ENCODE assay signal across 18 mouse cellular contexts in genomic region chr12:99544262-99545128, GRCm38 (mm10). TPM values are rescaled to one million over a fixed set of nuclear protein-coding genes. Genes with fewer than 3 reads are reported as not detected.
DNase-seq lines count a peak whose midpoint lies in the region; ATAC-seq lines count a peak whose summit lies in the region.
"Had no signal": no experiment of that assay in that cellular context is flagged by ENCODE, and none has a peak within 500 bp of the region (broad histone marks: within the 10 kb centered on the region; RNA-seq: fewer than 3 reads in every experiment).

No protein-coding gene starts in this region.

- peak overlapping the region; percentile 45 for H3K4me2 ChIP-seq in heart, embryonic 11.5 days
- H3K4me2 ChIP-seq: embryonic facial prominence, embryonic 12.5 days; hindbrain, embryonic 15.5 days; kidney, embryonic 15.5 days had no signal

- ATAC-seq in heart, embryonic 11.5 days (replicated peaks; ENCODE audit: insufficient number of reproducible peaks, low FRiP score, low TSS enrichment): no peak
- peak; percentile 63 for ATAC-seq in inflammation-experienced regulatory T-cells, adult 6 months
- ATAC-seq: Patski had no signal

- H3K27ac ChIP-seq in heart, embryonic 11.5 days (ENCODE audit: low read depth, low read length): no peak overlapping the region
- H3K27ac ChIP-seq: embryonic facial prominence, embryonic 12.5 days; hindbrain, embryonic 15.5 days; kidney, embryonic 15.5 days; midbrain, embryonic 10.5 days had no signal

- no peak overlapping the region for H3K4me3 ChIP-seq in heart, embryonic 11.5 days (ENCODE audit: low read depth, low read length)
- H3K4me3 ChIP-seq: embryonic facial prominence, embryonic 12.5 days; hindbrain, embryonic 15.5 days; kidney, embryonic 15.5 days; midbrain, embryonic 10.5 days; myocyte had no signal

- no peak for DNase-seq in heart, postnatal 10 days
- DNase-seq in spleen, postnatal 36 days (ENCODE audit: low spot score in 2 of 2): peak; percentile 60 to 65
- DNase-seq in spleen, postnatal 10 days (ENCODE audit: low spot score in 2 of 2): no peak
- peak; percentile 71 for DNase-seq in splenic B cell, adult 2 months (ENCODE audit: low read depth, low spot score)
- DNase-seq in kidney, postnatal 4 days: no peak
- DNase-seq in right cerebral cortex, postnatal 10 days (ENCODE audit: low spot score in 2 of 2): no peak
- DNase-seq: cerebellum, postnatal 25 days; lung, adult 2 months; right cerebral cortex, postnatal 4 days; thymus, adult 2 months had no signal

- H3K9ac ChIP-seq in heart, embryonic 11.5 days (ENCODE audit: low read depth, low read length): no peak overlapping the region
- H3K9ac ChIP-seq: embryonic facial prominence, embryonic 12.5 days; hindbrain, embryonic 15.5 days; kidney, embryonic 15.5 days had no signal

- H3K36me3 ChIP-seq in heart, embryonic 11.5 days (ENCODE audit: control insufficient read depth, insufficient read depth, low read length): no peaks in the 10 kb centered on the region
- no peaks in the 10 kb centered on the region for H3K36me3 ChIP-seq in splenic B cell, adult 2 months (ENCODE audit: control insufficient read depth, insufficient read depth, low read length, poor library complexity, severe bottlenecking)
- H3K36me3 ChIP-seq: embryonic facial prominence, embryonic 12.5 days; hindbrain, embryonic 15.5 days; kidney, embryonic 15.5 days had no signal

- no peaks in the 10 kb centered on the region for H3K27me3 ChIP-seq in heart, embryonic 11.5 days (ENCODE audit: control insufficient read depth, insufficient read depth, low read length)
- no peaks in the 10 kb centered on the region for H3K27me3 ChIP-seq in splenic B cell, adult 2 months (ENCODE audit: control insufficient read depth, insufficient read depth, low read length, poor library complexity, severe bottlenecking)
- H3K27me3 ChIP-seq: embryonic facial prominence, embryonic 12.5 days; hindbrain, embryonic 15.5 days; kidney, embryonic 15.5 days; Patski had no signal

- intact Hi-C loops in heart, postnatal 10 days (cut with DNase I): loop anchor here (2.0 kb wide), 1 partner anchor 14 kb away; no protein-coding TSS in a partner anchor

- 0 out of 2 replicates have a peak, but pooled peaks cover 5% of the 10 kb centered on the region for H3K4me1 ChIP-seq in heart, embryonic 11.5 days (ENCODE audit: control insufficient read depth, insufficient read depth, low read length)
- H3K4me1 ChIP-seq: embryonic facial prominence, embryonic 12.5 days; hindbrain, embryonic 15.5 days; midbrain, embryonic 10.5 days had no signal

- 56% methylated on average over 15 of the region's 15 CpGs for WGBS in heart, embryonic 11.5 days (ENCODE audit: insufficient replicate concordance)

- no peaks in the 10 kb centered on the region for H3K9me3 ChIP-seq in heart, embryonic 11.5 days (replicated peaks; ENCODE audit: control insufficient read depth, low read length)
- H3K9me3 ChIP-seq: embryonic facial prominence, embryonic 12.5 days; hindbrain, embryonic 15.5 days; kidney, embryonic 15.5 days; midbrain, embryonic 10.5 days had no signal

RNA-seq across cellular contexts. Expression of gene Foxn3, which starts 18.9 kb away (rescaled TPM):
- polyA plus RNA-seq in heart, embryonic 11.5 days (2014; fragmentation: Nextera tagmentation; extraction: Ambion mirVana): 68.7 and 75.5 TPM in 2 replicates
- 100 to 1,000 TPM; 128 to 143 TPM for total RNA-seq in heart, postnatal 10 days (2021)
- polyA plus RNA-seq in inflammation-experienced regulatory T-cells, adult 6 months (2017; shearing (Covaris generic)): 100 to 1,000 TPM in 1 of 3 experiments, 10 to 100 TPM in 2; 65.0 to 119 (median 97.5) TPM

Comparison
In these comparisons a context has a peak if more than half of its experiments do, and no peak if none do; other contexts are left out.
1. DNase-seq: peak in spleen, postnatal 36 days (2 of 2) and splenic B cell, adult 2 months (single experiment); none in heart, postnatal 10 days (0 of 2), spleen, postnatal 10 days (0 of 2), kidney, postnatal 4 days (0 of 2) and right cerebral cortex, postnatal 10 days (0 of 2).